Mouse (Mus musculus) frontal cortex, postnatal 25 days (tissue): Measurements from ENCODE around the gene Cdh20.

Experiments used
- DNase-seq, 2 experiments: peaks; one replicate each; pipeline ENCODE4 v3.0.0; 2022; ENCODE audit warnings: low spot score in 2 of 2

The Cdh20 gene

GRCm38 (mm10) chr1:105013291-105013690 is 245.0 kb downstream of the Cdh20 start:
- DNase-seq, result no peak

- no peak for DNase-seq
Observed at GRCm38 (mm10) chr1:105041668-105042067, 273.3 kb downstream of the Cdh20 start.
